Mouse (Mus musculus) heart, adult 2 months (tissue): ENCODE results near the gene Tulp2.

Experiments used
- CTCF ChIP-seq: fragments of 200-600 bp; IDR thresholded peaks from 2 replicates; pipeline ENCODE4 v1.8.1; 2022; ENCODE audit warnings: antibody characterized with exemption, mild to moderate bottlenecking, moderate library complexity
- EP300 ChIP-seq: fragments of 200-500 bp; IDR thresholded peaks from 2 replicates; pipeline ENCODE4 v1.6.1; 2011; ENCODE audit warnings: low read depth, low read length, control low read depth; ENCODE audit not compliant: insufficient read depth

DNA sequence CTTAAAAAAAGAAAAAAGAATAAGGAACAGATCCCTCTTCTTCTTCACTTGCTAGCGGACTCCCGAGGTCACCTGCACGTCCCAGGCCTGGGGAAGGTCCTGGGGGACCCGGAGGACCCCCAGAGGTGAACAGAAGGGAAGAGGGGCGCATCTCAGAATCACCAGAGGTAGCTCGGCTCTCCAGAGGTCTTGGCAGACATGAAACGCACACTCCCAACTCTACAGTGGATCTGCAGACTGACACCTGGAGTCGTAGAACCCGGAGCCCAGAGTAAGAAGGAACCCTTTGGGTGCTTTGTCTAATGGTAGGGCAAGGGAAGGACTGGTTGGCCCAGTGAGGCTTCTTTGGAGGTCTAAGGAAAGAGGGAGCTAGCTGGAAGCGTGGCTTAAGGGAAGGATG is 55.9 kb downstream of the Tulp2 start:
- TF ChIP-seq CTCF (no peak), EP300 (no peak)
